Mouse (Mus musculus): ENCODE measurements at regions not wholly inside any gene's neighbourhood (a gene's known extent, or its start where the extent isn't known, plus 50 kb on each side); places are given as distances from the start of the nearest gene placed in this dataset.

GRCm38 (mm10) chr14:73902085-73902713 lies 241.2 kb downstream of the Gm21750 start:
- Histone ChIP-seq H3K4me3 (ENCODE audit: low read depth, low read length) (no peak overlapping the region), H3K4me2 (replicated peaks; ENCODE audit: low read depth, low read length) (no peak overlapping the region), H3K27me3 (ENCODE audit: control insufficient read depth, insufficient read depth, low read length) (no peaks in the 10 kb centered on the region), H3K4me1 (ENCODE audit: control insufficient read depth, insufficient read depth, low read length) (no peaks in the 10 kb centered on the region), H3K9me3 (ENCODE audit: control insufficient read depth, low read depth, low read length) (no peaks in the 10 kb centered on the region), H3K36me3 (ENCODE audit: control insufficient read depth, insufficient read depth, low read length) (no peaks in the 10 kb centered on the region), H3K27ac (ENCODE audit: low read length) (no peak overlapping the region), H3K9ac (replicated peaks; ENCODE audit: low read depth, low read length) (no peak overlapping the region)
- ATAC-seq (ENCODE audit: insufficient number of reproducible peaks, insufficient read depth, low FRiP score, low read depth): no peak
- 84% methylated on average over 6 of the region's 6 CpGs for WGBS

- Histone ChIP-seq H3K27me3 (ENCODE audit: control insufficient read depth, insufficient read depth, low read length) (no peaks in the 10 kb centered on the region), H3K4me3 (ENCODE audit: low read depth, low read length) (no peak overlapping the region), H3K4me2 (replicated peaks; ENCODE audit: low read depth, low read length) (no peak overlapping the region), H3K9ac (replicated peaks; ENCODE audit: low read depth, low read length) (no peak overlapping the region), H3K27ac (ENCODE audit: low read length) (no peak overlapping the region), H3K4me1 (ENCODE audit: control insufficient read depth, insufficient read depth, low read length) (no peaks in the 10 kb centered on the region), H3K9me3 (ENCODE audit: control insufficient read depth, low read depth, low read length) (no peaks in the 10 kb centered on the region), H3K36me3 (ENCODE audit: control insufficient read depth, insufficient read depth, low read length) (no peaks in the 10 kb centered on the region)
- no peak for ATAC-seq (ENCODE audit: insufficient number of reproducible peaks, insufficient read depth, low FRiP score, low read depth)
- 73% methylated on average over 5 of the region's 5 CpGs for WGBS
Observed at GRCm38 (mm10) chr14:73913756-73914448, 252.9 kb downstream of the Gm21750 start.

DNA sequence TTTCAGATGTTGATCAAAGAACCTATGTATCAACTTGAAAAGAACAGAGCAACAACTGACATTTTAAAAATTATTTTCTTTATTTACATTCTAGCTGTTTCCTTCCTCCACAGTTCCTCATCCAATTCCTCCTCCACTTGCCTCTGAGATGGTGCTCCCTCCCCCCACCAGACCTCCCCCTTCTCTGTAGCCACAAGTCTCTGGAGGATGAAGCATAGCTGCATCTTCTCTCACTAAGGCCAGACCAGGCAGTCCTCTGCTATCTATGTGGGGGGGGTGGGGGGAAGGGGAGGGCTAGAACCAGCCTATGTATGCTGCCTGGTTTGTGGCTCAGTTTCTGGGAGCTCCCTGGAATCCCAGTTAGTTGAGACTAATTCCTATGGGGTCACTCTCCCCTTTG lies 255.0 kb downstream of the Gm21750 start:
- Histone ChIP-seq H3K4me2 (replicated peaks; ENCODE audit: low read depth, low read length) (no peak overlapping the region), H3K27me3 (ENCODE audit: control insufficient read depth, insufficient read depth, low read length) (no peaks in the 10 kb centered on the region), H3K9ac (replicated peaks; ENCODE audit: low read depth, low read length) (no peak overlapping the region), H3K4me3 (ENCODE audit: low read depth, low read length) (no peak overlapping the region), H3K9me3 (ENCODE audit: control insufficient read depth, low read depth, low read length) (no peaks in the 10 kb centered on the region), H3K36me3 (ENCODE audit: control insufficient read depth, insufficient read depth, low read length) (no peaks in the 10 kb centered on the region), H3K27ac (ENCODE audit: low read length) (no peak overlapping the region), H3K4me1 (ENCODE audit: control insufficient read depth, insufficient read depth, low read length) (no peaks in the 10 kb centered on the region)
- ATAC-seq (ENCODE audit: insufficient number of reproducible peaks, insufficient read depth, low FRiP score, low read depth): no peak

GRCm38 (mm10) chr14:73931095-73931494 lies 270.1 kb downstream of the Gm21750 start:
- ATAC-seq (ENCODE audit: insufficient number of reproducible peaks, insufficient read depth, low FRiP score, low read depth): no peak
- no peak overlapping the region for H3K9ac ChIP-seq (replicated peaks; ENCODE audit: low read depth, low read length)

GRCm38 (mm10) chr14:73947316-73947715 lies 286.3 kb downstream of the Gm21750 start:
- ATAC-seq (ENCODE audit: insufficient number of reproducible peaks, insufficient read depth, low FRiP score, low read depth): no peak
- no peak overlapping the region for H3K4me2 ChIP-seq (replicated peaks; ENCODE audit: low read depth, low read length)
- WGBS: 59% methylated on average over 2 of the region's 2 CpGs

More at GRCm38 (mm10) chr14:73931095-73931494, 270.1 kb downstream of the Gm21750 start:
- Histone ChIP-seq H3K36me3 (ENCODE audit: control insufficient read depth, insufficient read depth, low read length) (no peaks in the 10 kb centered on the region), H3K9me3 (ENCODE audit: control insufficient read depth, low read depth, low read length) (no peaks in the 10 kb centered on the region), H3K4me1 (ENCODE audit: control insufficient read depth, insufficient read depth, low read length) (no peaks in the 10 kb centered on the region), H3K4me3 (ENCODE audit: low read depth, low read length) (no peak overlapping the region), H3K27me3 (ENCODE audit: control insufficient read depth, insufficient read depth, low read length) (no peaks in the 10 kb centered on the region), H3K27ac (ENCODE audit: low read length) (no peak overlapping the region), H3K4me2 (replicated peaks; ENCODE audit: low read depth, low read length) (no peak overlapping the region)
- WGBS: 67% methylated on average over 2 of the region's 2 CpGs

GRCm38 (mm10) chr14:73952511-73952910 lies 291.5 kb downstream of the Gm21750 start:
- H3K9ac ChIP-seq (replicated peaks; ENCODE audit: low read depth, low read length): no peak overlapping the region
- no peak for ATAC-seq (ENCODE audit: insufficient number of reproducible peaks, insufficient read depth, low FRiP score, low read depth)
- no peak overlapping the region for H3K27ac ChIP-seq (ENCODE audit: low read length)
- H3K27me3 ChIP-seq (ENCODE audit: control insufficient read depth, insufficient read depth, low read length): no peaks in the 10 kb centered on the region
- WGBS: 84% methylated on average over 4 of the region's 4 CpGs
- no peak overlapping the region for H3K4me3 ChIP-seq (ENCODE audit: low read depth, low read length)
- no peaks in the 10 kb centered on the region for H3K36me3 ChIP-seq (ENCODE audit: control insufficient read depth, insufficient read depth, low read length)
- H3K4me1 ChIP-seq (ENCODE audit: control insufficient read depth, insufficient read depth, low read length): no peaks in the 10 kb centered on the region
- H3K4me2 ChIP-seq (replicated peaks; ENCODE audit: low read depth, low read length): no peak overlapping the region
- no peaks in the 10 kb centered on the region for H3K9me3 ChIP-seq (ENCODE audit: control insufficient read depth, low read depth, low read length)

More at GRCm38 (mm10) chr14:73947316-73947715, 286.3 kb downstream of the Gm21750 start:
- H3K9me3 ChIP-seq (ENCODE audit: control insufficient read depth, low read depth, low read length): no peaks in the 10 kb centered on the region
- H3K27ac ChIP-seq (ENCODE audit: low read length): no peak overlapping the region
- no peak overlapping the region for H3K4me3 ChIP-seq (ENCODE audit: low read depth, low read length)
- no peaks in the 10 kb centered on the region for H3K4me1 ChIP-seq (ENCODE audit: control insufficient read depth, insufficient read depth, low read length)
- no peaks in the 10 kb centered on the region for H3K27me3 ChIP-seq (ENCODE audit: control insufficient read depth, insufficient read depth, low read length)
- no peak overlapping the region for H3K9ac ChIP-seq (replicated peaks; ENCODE audit: low read depth, low read length)
- no peaks in the 10 kb centered on the region for H3K36me3 ChIP-seq (ENCODE audit: control insufficient read depth, insufficient read depth, low read length)

GRCm38 (mm10) chr14:73978694-73979093 lies 317.7 kb downstream of the Gm21750 start:
- H3K4me2 ChIP-seq (replicated peaks; ENCODE audit: low read depth, low read length): no peak overlapping the region
- H3K4me1 ChIP-seq (ENCODE audit: control insufficient read depth, insufficient read depth, low read length): no peaks in the 10 kb centered on the region
- H3K27me3 ChIP-seq (ENCODE audit: control insufficient read depth, insufficient read depth, low read length): no peaks in the 10 kb centered on the region
- ATAC-seq (ENCODE audit: insufficient number of reproducible peaks, insufficient read depth, low FRiP score, low read depth): no peak
- WGBS: 55% methylated on average over 1 of the region's 1 CpGs
- H3K36me3 ChIP-seq (ENCODE audit: control insufficient read depth, insufficient read depth, low read length): no peaks in the 10 kb centered on the region
- no peak overlapping the region for H3K4me3 ChIP-seq (ENCODE audit: low read depth, low read length)
- no peak overlapping the region for H3K9ac ChIP-seq (replicated peaks; ENCODE audit: low read depth, low read length)
- no peaks in the 10 kb centered on the region for H3K9me3 ChIP-seq (ENCODE audit: control insufficient read depth, low read depth, low read length)
- H3K27ac ChIP-seq (ENCODE audit: low read length): no peak overlapping the region

DNA sequence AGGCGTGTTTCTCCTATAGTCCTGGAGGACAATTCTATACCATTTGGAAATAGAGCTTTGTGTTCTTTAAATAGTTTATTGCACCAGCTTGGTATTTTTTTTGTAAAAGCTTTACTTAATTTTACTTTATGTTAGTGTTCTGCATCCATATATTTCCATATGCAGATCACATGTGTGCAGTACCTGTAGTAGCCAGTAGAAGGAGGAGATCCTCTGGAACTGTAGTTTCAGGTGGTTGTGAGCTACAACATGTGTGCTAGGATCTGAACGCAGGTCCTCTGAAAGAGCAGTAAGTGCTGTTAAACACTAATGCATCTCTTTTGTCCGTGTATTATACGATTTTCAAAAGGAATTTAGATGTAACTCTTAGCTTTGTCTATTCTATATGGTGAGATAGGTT lies 335.2 kb downstream of the Gm21750 start:
- H3K4me1 ChIP-seq (ENCODE audit: control insufficient read depth, insufficient read depth, low read length): no peaks in the 10 kb centered on the region
- WGBS: 91% methylated on average over 4 of the region's 4 CpGs
- H3K36me3 ChIP-seq (ENCODE audit: control insufficient read depth, insufficient read depth, low read length): no peaks in the 10 kb centered on the region
- no peaks in the 10 kb centered on the region for H3K9me3 ChIP-seq (ENCODE audit: control insufficient read depth, low read depth, low read length)
- no peak overlapping the region for H3K4me3 ChIP-seq (ENCODE audit: low read depth, low read length)
- H3K4me2 ChIP-seq (replicated peaks; ENCODE audit: low read depth, low read length): no peak overlapping the region
- H3K27ac ChIP-seq (ENCODE audit: low read length): no peak overlapping the region
- no peak overlapping the region for H3K9ac ChIP-seq (replicated peaks; ENCODE audit: low read depth, low read length)
- H3K27me3 ChIP-seq (ENCODE audit: control insufficient read depth, insufficient read depth, low read length): no peaks in the 10 kb centered on the region
- no peak for ATAC-seq (ENCODE audit: insufficient number of reproducible peaks, insufficient read depth, low FRiP score, low read depth)

DNA sequence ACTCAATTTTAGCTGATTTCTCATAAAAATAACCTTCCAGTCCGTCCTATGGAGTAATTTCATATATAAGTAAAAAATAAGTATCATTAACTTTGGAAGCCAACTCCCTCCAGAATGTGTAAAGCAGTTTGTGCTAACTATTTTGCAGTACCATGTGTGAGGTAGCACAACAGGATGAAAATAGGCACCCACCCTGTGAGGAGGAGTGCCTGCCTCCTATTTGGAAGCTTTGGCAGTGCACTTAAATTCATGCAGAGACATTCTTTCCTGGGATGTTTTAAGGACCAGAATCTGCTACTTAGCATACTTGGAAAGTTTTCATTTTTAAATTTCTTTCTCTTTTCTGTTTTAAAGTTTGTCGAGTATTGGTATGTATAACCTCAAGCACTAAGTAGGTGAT lies 336.8 kb downstream of the Gm21750 start:
- 87% methylated on average over 2 of the region's 2 CpGs for WGBS
- no peaks in the 10 kb centered on the region for H3K36me3 ChIP-seq (ENCODE audit: control insufficient read depth, insufficient read depth, low read length)
- no peak overlapping the region for H3K4me2 ChIP-seq (replicated peaks; ENCODE audit: low read depth, low read length)
- no peak overlapping the region for H3K27ac ChIP-seq (ENCODE audit: low read length)
- H3K27me3 ChIP-seq (ENCODE audit: control insufficient read depth, insufficient read depth, low read length): no peaks in the 10 kb centered on the region
- no peak overlapping the region for H3K4me3 ChIP-seq (ENCODE audit: low read depth, low read length)
- ATAC-seq (ENCODE audit: insufficient number of reproducible peaks, insufficient read depth, low FRiP score, low read depth): no peak
- H3K9me3 ChIP-seq (ENCODE audit: control insufficient read depth, low read depth, low read length): no peaks in the 10 kb centered on the region
- no peak overlapping the region for H3K9ac ChIP-seq (replicated peaks; ENCODE audit: low read depth, low read length)
- no peaks in the 10 kb centered on the region for H3K4me1 ChIP-seq (ENCODE audit: control insufficient read depth, insufficient read depth, low read length)
